Mouse (Mus musculus): Measurements from ENCODE around the gene Cmbl.

The Cmbl gene

GRCm38 (mm10) chr15:31628180-31628579, 63.0 kb downstream of the Cmbl start:
- no peak for DNase-seq

- DNase-seq, result no peak
These were observed 64.4 kb downstream of the Cmbl start for GRCm38 (mm10) chr15:31629556-31629955.

- DNase-seq, result no peak
These were observed 66.2 kb downstream of the Cmbl start for GRCm38 (mm10) chr15:31631396-31631858.

GRCm38 (mm10) chr15:31632478-31632877, 67.3 kb downstream of the Cmbl start:
- no peak for DNase-seq

- peak; percentile 29 for DNase-seq
These were observed 69.4 kb downstream of the Cmbl start for GRCm38 (mm10) chr15:31634582-31634981.

- no peak for DNase-seq
These were observed 71.0 kb downstream of the Cmbl start for GRCm38 (mm10) chr15:31636091-31636595.

All from right cerebral cortex, postnatal 4 days (tissue).